Mouse (Mus musculus): ENCODE data around the gene Adamts5.

Adamts5 gene

DNA sequence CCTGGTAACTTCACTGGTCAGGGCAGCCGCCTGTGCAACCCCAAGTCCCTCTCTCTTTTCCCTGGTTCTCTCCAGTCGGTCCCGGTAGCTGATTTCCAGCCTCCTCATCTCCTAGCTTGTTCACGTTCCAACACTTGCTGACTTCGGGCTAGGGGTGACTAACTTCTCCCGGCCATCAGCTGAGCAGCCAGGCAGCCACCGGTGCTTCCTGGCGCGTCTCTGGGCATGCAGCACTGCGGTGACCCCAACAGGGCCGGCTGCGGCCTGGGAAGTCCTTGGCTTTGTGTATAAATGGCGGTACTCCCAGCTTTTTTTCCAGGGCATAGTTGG is at the start of gene Adamts5:
Adamts5 (minus strand) TSS at position 248 of the 330 bp plus-strand sequence.
- DNase-seq (ENCODE audit: low read depth, low spot score), result no peak

- no peak for DNase-seq (ENCODE audit: low read depth, low spot score)
Observed at GRCm38 (mm10) chr16:85950356-85950755, 48.7 kb upstream of the Adamts5 start.

DNA sequence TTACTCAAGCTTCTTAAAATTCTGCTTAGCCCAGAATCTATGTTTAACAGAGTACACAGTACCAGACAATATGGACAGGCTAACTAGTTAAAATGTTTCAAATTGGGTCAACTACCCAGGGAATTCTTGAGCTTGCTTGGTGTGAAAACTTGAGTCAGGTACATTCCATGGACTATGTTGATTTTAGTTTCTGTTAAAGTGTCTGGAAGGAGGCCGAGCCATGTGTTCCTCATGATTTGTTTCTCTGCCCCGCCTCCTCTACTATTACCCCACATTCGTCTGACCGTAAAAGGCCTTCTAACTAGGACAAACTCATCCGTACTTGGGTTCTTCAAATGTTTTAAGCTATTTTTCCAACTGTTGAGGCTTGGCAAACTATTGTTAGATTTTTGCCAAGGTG is 24.4 kb upstream of the Adamts5 start:
- DNase-seq (ENCODE audit: low read depth, low spot score), result no peak

- no peak for DNase-seq (ENCODE audit: low read depth, low spot score)
Observed at GRCm38 (mm10) chr16:85922454-85922853, 20.8 kb upstream of the Adamts5 start.

- no peak for DNase-seq (ENCODE audit: low read depth, low spot score)
Observed at GRCm38 (mm10) chr16:85920122-85920521, 18.5 kb upstream of the Adamts5 start.

GRCm38 (mm10) chr16:85900702-85901580 is 687 bp downstream of the Adamts5 start:
- DNase-seq (ENCODE audit: low read depth, low spot score), result no peak

- DNase-seq (ENCODE audit: low read depth, low spot score), result no peak
Observed at GRCm38 (mm10) chr16:85899790-85900587, 1.6 kb downstream of the Adamts5 start.

DNA sequence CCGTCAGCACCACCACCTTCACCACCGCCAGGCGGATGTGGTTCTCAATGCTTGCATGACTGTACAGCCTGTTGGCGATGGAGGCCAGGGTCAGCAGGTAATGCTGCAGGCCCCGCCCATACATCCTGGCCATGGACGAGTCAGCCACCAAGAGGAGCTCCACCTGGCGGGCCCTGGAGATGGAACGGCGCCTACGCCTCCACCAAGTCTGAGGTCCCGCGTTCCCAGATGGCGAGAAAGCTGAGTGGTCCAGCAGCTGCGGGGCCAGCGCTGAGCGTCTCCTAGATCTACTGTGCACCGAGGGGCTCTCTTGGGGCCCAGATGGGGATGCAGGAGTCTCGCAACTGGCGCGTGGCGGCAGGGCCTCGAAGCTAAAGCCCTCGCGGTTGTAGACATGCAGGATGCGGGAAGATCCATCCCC is 2.3 kb downstream of the Adamts5 start:
- no peak for DNase-seq (ENCODE audit: low read depth, low spot score)

GRCm38 (mm10) chr16:85898816-85899215 is 2.8 kb downstream of the Adamts5 start:
- DNase-seq (ENCODE audit: low read depth, low spot score), result no peak

DNA sequence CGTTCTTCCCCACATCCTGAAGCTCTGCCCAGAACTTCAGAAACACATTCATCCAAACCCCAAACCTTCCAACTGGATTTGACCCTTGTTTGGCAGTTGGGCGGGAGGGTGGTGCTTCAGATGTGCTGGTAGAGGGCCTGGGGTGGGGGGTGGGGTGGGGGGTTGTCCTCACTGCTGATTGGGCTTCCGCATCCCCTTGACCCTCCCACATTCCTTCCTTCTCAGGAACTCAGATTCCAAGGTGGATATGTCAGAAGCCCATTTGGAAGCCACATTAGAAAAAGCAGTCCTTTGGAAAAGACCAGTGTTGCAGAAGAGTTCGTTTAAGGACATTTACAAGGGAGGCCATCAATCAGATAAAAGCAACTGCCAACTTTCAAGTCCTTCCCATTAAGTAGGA is 3.2 kb downstream of the Adamts5 start:
- DNase-seq (ENCODE audit: low read depth, low spot score), result no peak

- DNase-seq (ENCODE audit: low read depth, low spot score), result no peak
Observed at GRCm38 (mm10) chr16:85897854-85898253, 3.8 kb downstream of the Adamts5 start.

DNA sequence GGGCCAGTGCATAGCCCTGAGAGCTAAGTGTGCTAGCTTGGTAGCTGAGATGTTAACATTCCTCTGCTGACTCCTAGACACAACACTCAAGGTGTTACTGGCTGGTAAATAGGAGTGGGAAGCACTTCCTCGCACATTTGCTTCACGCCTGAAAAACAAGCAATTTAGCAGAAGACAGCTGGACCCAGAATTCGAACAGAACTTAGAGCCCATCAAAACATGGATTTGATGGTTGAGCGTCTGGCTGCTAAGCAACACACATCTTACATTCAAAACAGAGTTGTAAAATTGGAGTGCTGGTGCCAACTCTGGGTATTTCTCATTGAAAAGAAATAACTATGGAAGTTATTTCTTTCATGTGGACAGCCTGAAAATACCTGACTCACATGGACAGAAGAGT is 5.7 kb downstream of the Adamts5 start:
- DNase-seq (ENCODE audit: low read depth, low spot score), result no peak

DNA sequence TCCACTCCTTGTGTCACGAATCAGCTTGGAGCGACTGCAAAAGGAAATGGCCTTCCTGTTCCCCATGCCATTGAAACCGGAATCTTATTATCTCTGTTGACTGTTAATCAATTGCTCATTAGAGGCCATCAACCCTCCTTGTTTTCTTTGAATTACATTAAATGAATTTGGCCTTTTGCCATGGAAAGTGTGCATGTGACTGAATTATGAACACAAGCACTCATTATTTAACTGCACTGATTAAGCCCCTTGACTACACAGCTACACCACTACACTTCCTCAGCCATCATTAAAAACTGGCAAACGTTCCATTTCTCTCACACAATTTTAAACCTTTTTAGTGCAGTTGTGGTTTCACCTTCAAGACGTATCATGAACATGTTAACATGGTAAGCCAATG is 11.8 kb downstream of the Adamts5 start:
- DNase-seq (ENCODE audit: low read depth, low spot score), result no peak

- no peak for DNase-seq (ENCODE audit: low read depth, low spot score)
Observed at GRCm38 (mm10) chr16:85887289-85888051, 14.2 kb downstream of the Adamts5 start.

GRCm38 (mm10) chr16:85879075-85879474 is 22.6 kb downstream of the Adamts5 start:
- DNase-seq (ENCODE audit: low read depth, low spot score), result no peak

- no peak for DNase-seq (ENCODE audit: low read depth, low spot score)
Observed at GRCm38 (mm10) chr16:85874141-85874540, 27.5 kb downstream of the Adamts5 start.

DNA sequence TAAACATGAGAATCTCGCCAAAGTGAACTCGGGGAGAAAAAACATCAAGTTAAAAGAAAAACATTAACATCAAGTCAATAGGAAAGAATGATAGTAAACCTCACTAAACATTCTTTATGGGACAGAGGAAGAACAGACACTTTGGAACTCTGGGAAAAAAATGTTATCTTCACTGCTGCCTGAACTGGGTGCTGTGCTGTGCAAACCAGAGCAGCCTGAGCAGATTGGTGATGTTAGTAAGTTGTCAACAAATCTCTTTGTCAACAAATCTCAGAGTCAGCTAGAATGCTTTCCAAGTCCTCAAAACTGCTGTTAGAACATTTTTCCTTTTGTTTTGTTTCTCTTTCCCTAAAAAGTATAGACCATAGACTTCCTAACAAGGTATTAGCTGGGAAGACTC is 29.7 kb downstream of the Adamts5 start:
- no peak for DNase-seq (ENCODE audit: low read depth, low spot score)

DNA sequence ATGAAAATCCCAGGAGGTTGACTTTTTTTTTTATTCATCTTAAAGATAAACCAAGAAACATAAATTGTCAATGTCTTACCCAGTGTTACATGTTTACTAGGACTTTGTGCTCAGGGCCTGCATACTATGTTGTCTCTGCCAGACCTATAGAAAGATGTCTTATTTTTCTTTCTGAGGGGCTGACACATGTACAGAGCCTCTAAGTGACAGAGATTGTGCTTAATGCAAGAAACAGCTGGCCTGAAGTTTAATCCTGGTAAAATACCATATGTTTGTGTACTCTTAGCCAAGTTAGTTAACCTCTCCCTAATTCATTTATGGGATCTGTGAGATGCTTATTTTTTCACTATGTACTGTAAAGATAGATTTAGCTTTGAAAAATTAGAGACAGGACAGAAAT is 30.4 kb downstream of the Adamts5 start:
- no peak for DNase-seq (ENCODE audit: low read depth, low spot score)

DNA sequence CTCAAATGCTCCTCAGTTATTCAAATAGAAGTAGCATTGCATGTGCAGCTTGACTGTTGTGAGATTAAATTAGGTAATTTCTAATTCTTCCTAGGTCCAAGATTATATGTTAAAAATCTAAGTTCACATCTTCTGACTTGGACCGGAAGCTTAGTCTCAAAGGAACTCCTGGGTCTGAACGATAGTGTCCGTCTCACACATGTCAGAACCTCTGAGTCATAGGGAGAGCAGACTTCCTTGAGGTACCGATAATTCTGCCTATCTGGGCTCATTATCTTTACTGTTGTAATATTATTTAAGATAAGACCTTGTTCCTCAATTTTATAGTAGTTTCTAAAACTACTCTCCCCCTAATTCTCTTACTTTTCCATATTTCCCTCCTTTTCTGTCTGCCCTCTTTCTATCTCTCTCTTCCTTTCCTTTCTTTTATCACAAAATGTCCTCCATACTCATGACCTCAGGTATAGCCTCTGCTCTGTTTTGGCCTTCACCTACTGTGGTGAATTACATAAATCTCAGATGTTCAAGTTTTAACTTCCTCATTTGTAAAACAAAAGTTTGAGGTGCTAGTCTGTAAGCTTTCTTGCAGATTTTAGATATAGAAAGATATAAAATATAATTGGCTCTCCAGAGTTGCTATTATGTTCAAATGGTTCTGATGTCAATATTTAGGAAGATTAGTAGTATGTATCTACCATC is 36.8 kb downstream of the Adamts5 start:
- no peak for DNase-seq (ENCODE audit: low read depth, low spot score)

DNA sequence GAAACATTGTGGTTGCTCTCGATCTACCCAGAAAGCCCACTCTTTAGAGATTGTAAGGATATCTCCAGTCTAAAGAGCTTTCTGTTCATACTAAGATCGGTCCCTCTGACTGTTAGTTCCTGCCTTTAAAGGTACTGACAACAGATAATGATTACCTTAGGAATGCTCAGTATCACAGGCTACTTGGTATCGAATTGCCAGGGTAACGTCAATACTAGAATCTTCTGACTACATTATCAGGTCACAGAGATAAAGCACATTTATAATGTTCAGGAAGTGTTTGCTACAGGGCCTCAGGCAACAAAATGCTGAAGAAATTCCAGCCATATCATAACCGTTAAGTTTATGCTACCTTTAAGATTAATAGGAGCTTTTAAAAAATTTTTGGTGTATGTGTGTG is 47.1 kb downstream of the Adamts5 start:
- no peak for DNase-seq (ENCODE audit: low read depth, low spot score)

GRCm38 (mm10) chr16:85827066-85827465 is 74.6 kb downstream of the Adamts5 start:
- DNase-seq (ENCODE audit: low read depth, low spot score), result no peak

All from brain, embryonic 18.5 days (tissue).